Mouse (Mus musculus) C2C12 (cell line): ENCODE measurements around the gene Rps29. TPM values are rescaled to one million over a fixed set of nuclear protein-coding genes. Genes with fewer than 3 reads are reported as not detected.

ENCODE experiments used
- H3K27me3 ChIP-seq: one replicate; pipeline ENCODE4 v1.6.1; 2011; ENCODE audit not compliant: control insufficient read depth, insufficient read depth, insufficient read length
- H3K36me3 ChIP-seq: one replicate; pipeline ENCODE4 v1.6.1; 2011; ENCODE audit not compliant: control insufficient read depth, insufficient read depth
- H3K4me3 ChIP-seq: one replicate; pipeline ENCODE4 v1.5.1; 2011; ENCODE audit warnings: mild to moderate bottlenecking, control low read depth; ENCODE audit not compliant: poor library complexity, insufficient read depth, severe bottlenecking
- H3K79me2 ChIP-seq: one replicate; pipeline ENCODE4 v1.6.1; 2011; ENCODE audit not compliant: control insufficient read depth, insufficient read depth
- H3K79me3 ChIP-seq: one replicate; pipeline ENCODE4 v1.6.1; 2011; ENCODE audit warnings: low read depth, control low read depth
- H3ac ChIP-seq: one replicate; pipeline ENCODE3; 2011; ENCODE audit warnings: low read depth; ENCODE audit not compliant: control insufficient read depth, insufficient read length
- CEBPB ChIP-seq: IDR thresholded peaks from one replicate; pipeline ENCODE4 v1.6.1; 2011; ENCODE audit warnings: low read depth, mild to moderate bottlenecking, control low read depth, moderate library complexity
- CTCF ChIP-seq: IDR thresholded peaks from one replicate; pipeline ENCODE4 v1.5.1; 2011; ENCODE audit not compliant: control insufficient read depth, insufficient read depth, insufficient read length
- FOSL1 ChIP-seq: IDR thresholded peaks from one replicate; pipeline ENCODE4 v1.8.0; 2011; ENCODE audit warnings: mild to moderate bottlenecking, low read length; ENCODE audit not compliant: poor library complexity, insufficient read depth, severe bottlenecking
- MAX ChIP-seq: IDR thresholded peaks from one replicate; pipeline ENCODE4 v1.6.1; 2011; ENCODE audit warnings: mild to moderate bottlenecking, control low read depth
- MYOD1 ChIP-seq: IDR thresholded peaks from one replicate; pipeline ENCODE4 v1.6.1; 2011; ENCODE audit warnings: low read depth; ENCODE audit not compliant: control insufficient read depth, insufficient read length
- MYOG ChIP-seq: IDR thresholded peaks from one replicate; pipeline ENCODE4 v1.6.1; 2011; ENCODE audit not compliant: control insufficient read depth, insufficient read length; ENCODE audit errors: extremely low read depth
- USF1 ChIP-seq: IDR thresholded peaks from one replicate; pipeline ENCODE4 v1.6.1; 2011; ENCODE audit warnings: low read depth, mild to moderate bottlenecking, control low read depth, moderate library complexity
- polyA plus RNA-seq: library from polyadenylated mRNA; unstranded; fragments of >200 nt; fragmentation: generic; extraction: Trizol; gene quantifications from one replicate; pipeline ENCODE4 v1.2.1, GENCODE M21; 2012; ENCODE audit warnings: missing spikeins

Rps29 gene
- polyA plus RNA-seq, 1 experiment = 10,268 TPM

- Histone ChIP-seq H3K79me3 (no peaks in the 10 kb centered on the region), H3K36me3 (no peaks in the 10 kb centered on the region), H3ac (no peak overlapping the region), H3K4me3 (no peak overlapping the region), H3K79me2 (no peaks in the 10 kb centered on the region), H3K27me3 (peaks cover 9% of the 10 kb centered on the region)
- TF ChIP-seq MYOD1 (no peak), CTCF (no peak), MYOG (no peak), FOSL1 (no peak), USF1 (no peak), CEBPB (no peak), MAX (no peak)
These were observed 28.5 kb downstream of the Rps29 start for GRCm38 (mm10) chr12:69130486-69130885.

GRCm38 (mm10) chr12:69129634-69130310 lies 29.2 kb downstream of the Rps29 start:
- Histone ChIP-seq H3K79me3 (no peaks in the 10 kb centered on the region), H3K4me3 (no peak overlapping the region), H3K79me2 (no peaks in the 10 kb centered on the region), H3K36me3 (no peaks in the 10 kb centered on the region), H3K27me3 (peaks cover 9% of the 10 kb centered on the region), H3ac (no peak overlapping the region)
- TF ChIP-seq FOSL1 (no peak), MYOG (no peak), USF1 (no peak)

- no peak for TF ChIP-seq CEBPB
- no peak for TF ChIP-seq MYOG
- TF ChIP-seq MAX = no peak
These were observed 31.4 kb downstream of the Rps29 start for GRCm38 (mm10) chr12:69127626-69128025.

GRCm38 (mm10) chr12:69127170-69127569 lies 31.8 kb downstream of the Rps29 start:
- H3K27me3 ChIP-seq = peaks cover 9% of the 10 kb centered on the region
- no peak overlapping the region for H3K4me3 ChIP-seq
- peak; percentile 12 for TF ChIP-seq CTCF
- no peak for TF ChIP-seq MYOD1
- H3K79me2 ChIP-seq = no peaks in the 10 kb centered on the region
- no peak overlapping the region for H3ac ChIP-seq
- no peaks in the 10 kb centered on the region for H3K36me3 ChIP-seq
- H3K79me3 ChIP-seq = no peaks in the 10 kb centered on the region

More at GRCm38 (mm10) chr12:69127626-69128025, 31.4 kb downstream of the Rps29 start:
- no peaks in the 10 kb centered on the region for H3K79me2 ChIP-seq
- no peaks in the 10 kb centered on the region for H3K79me3 ChIP-seq
- H3K36me3 ChIP-seq = no peaks in the 10 kb centered on the region
- H3K4me3 ChIP-seq = no peak overlapping the region
- H3K27me3 ChIP-seq = peaks cover 9% of the 10 kb centered on the region
- no peak overlapping the region for H3ac ChIP-seq

- TF ChIP-seq CTCF (no peak), MYOG (no peak), CEBPB (no peak), FOSL1 (no peak), MYOD1 (no peak), MAX (no peak), USF1 (no peak)
- H3K79me3 ChIP-seq = no peaks in the 10 kb centered on the region
These were observed 33.9 kb downstream of the Rps29 start for GRCm38 (mm10) chr12:69125066-69125465.

GRCm38 (mm10) chr12:69122801-69123200 lies 36.2 kb downstream of the Rps29 start:
- no peaks in the 10 kb centered on the region for H3K36me3 ChIP-seq
- H3K27me3 ChIP-seq = peaks cover 9% of the 10 kb centered on the region
- H3K79me2 ChIP-seq = no peaks in the 10 kb centered on the region
- no peaks in the 10 kb centered on the region for H3K79me3 ChIP-seq
- TF ChIP-seq MYOG = no peak
- TF ChIP-seq MAX = no peak
- TF ChIP-seq MYOD1 = no peak
- TF ChIP-seq FOSL1 = no peak
- TF ChIP-seq CTCF = no peak
- TF ChIP-seq USF1 = no peak
- TF ChIP-seq CEBPB = no peak
- H3ac ChIP-seq = no peak overlapping the region
- H3K4me3 ChIP-seq = no peak overlapping the region

More at GRCm38 (mm10) chr12:69125066-69125465, 33.9 kb downstream of the Rps29 start:
- H3K4me3 ChIP-seq = no peak overlapping the region
- H3K27me3 ChIP-seq = peaks cover 9% of the 10 kb centered on the region
- H3ac ChIP-seq = no peak overlapping the region
- no peaks in the 10 kb centered on the region for H3K36me3 ChIP-seq
- H3K79me2 ChIP-seq = no peaks in the 10 kb centered on the region
